Mouse (Mus musculus): ENCODE results near the gene Socs1.
"Not testable (repeated sequence)": the region's sequence is repeated elsewhere in the genome, so short reads cannot be mapped to it uniquely, and the experiment has no call there.

Gene Socs1

GRCm38 (mm10) chr16:10785371-10786231, at the start of gene Socs1:
TSS of gene Socs1 (minus strand) at chr16:10785536.
- DNase-seq (ENCODE audit: low read depth), result peak; percentile 85

GRCm38 (mm10) chr16:10834542-10834910, 49.2 kb upstream of the Socs1 start:
- DNase-seq (ENCODE audit: low read depth), result no peak

- DNase-seq (ENCODE audit: low read depth), result no peak
These were observed 43.1 kb upstream of the Socs1 start for GRCm38 (mm10) chr16:10828461-10828805.

- no peak for DNase-seq (ENCODE audit: low read depth)
These were observed 42.6 kb upstream of the Socs1 start for GRCm38 (mm10) chr16:10827766-10828460.

- DNase-seq (ENCODE audit: low read depth), result no peak
These were observed 41.9 kb upstream of the Socs1 start for GRCm38 (mm10) chr16:10827269-10827668.

GRCm38 (mm10) chr16:10825840-10826239, 40.5 kb upstream of the Socs1 start:
- no peak for DNase-seq (ENCODE audit: low read depth)

- no peak for DNase-seq (ENCODE audit: low read depth)
These were observed 39.2 kb upstream of the Socs1 start for GRCm38 (mm10) chr16:10824536-10824935.

GRCm38 (mm10) chr16:10821387-10821786, 36.1 kb upstream of the Socs1 start:
- no peak for DNase-seq (ENCODE audit: low read depth)

- DNase-seq (ENCODE audit: low read depth), result no peak
These were observed 34.6 kb upstream of the Socs1 start for GRCm38 (mm10) chr16:10819966-10820365.

GRCm38 (mm10) chr16:10818579-10819135, 33.3 kb upstream of the Socs1 start:
- DNase-seq (ENCODE audit: low read depth), result no peak

- no peak for DNase-seq (ENCODE audit: low read depth)
These were observed 29.5 kb upstream of the Socs1 start for GRCm38 (mm10) chr16:10814864-10815263.

- DNase-seq (ENCODE audit: low read depth), result no peak
These were observed 28.4 kb upstream of the Socs1 start for GRCm38 (mm10) chr16:10813726-10814125.

GRCm38 (mm10) chr16:10812865-10813371, 27.6 kb upstream of the Socs1 start, which contains the start of gene Gm11172:
TSS of gene Gm11172 (plus strand) at chr16:10812915.
- DNase-seq (ENCODE audit: low read depth), result no peak

- DNase-seq (ENCODE audit: low read depth), result no peak
These were observed 25.0 kb upstream of the Socs1 start for GRCm38 (mm10) chr16:10810376-10810775.

GRCm38 (mm10) chr16:10805789-10806527, 20.6 kb upstream of the Socs1 start, which contains the start of gene Prm1:
TSS of gene Prm1 (minus strand) at chr16:10805839.
- no peak for DNase-seq (ENCODE audit: low read depth)

GRCm38 (mm10) chr16:10802420-10802819, 17.1 kb upstream of the Socs1 start:
- not testable (repeated sequence) for DNase-seq (ENCODE audit: low read depth)

GRCm38 (mm10) chr16:10796034-10796433, 10.7 kb upstream of the Socs1 start, which contains the start of gene Prm2:
TSS of gene Prm2 (minus strand) at chr16:10796134.
- DNase-seq (ENCODE audit: low read depth), result no peak

- no peak for DNase-seq (ENCODE audit: low read depth)
These were observed 5.4 kb upstream of the Socs1 start, which contains the start of gene Prm3 for GRCm38 (mm10) chr16:10790702-10791101. TSS of gene Prm3 (minus strand) at chr16:10790914.

- DNase-seq (ENCODE audit: low read depth), result no peak
These were observed 3.5 kb upstream of the Socs1 start for GRCm38 (mm10) chr16:10788866-10789265.

- no peak for DNase-seq (ENCODE audit: low read depth)
These were observed 2.9 kb upstream of the Socs1 start, which contains the start of gene Tnp2 for GRCm38 (mm10) chr16:10788271-10788670. TSS of gene Tnp2 (minus strand) at chr16:10788660.

- DNase-seq (ENCODE audit: low read depth), result no peak
These were observed 2.3 kb upstream of the Socs1 start for GRCm38 (mm10) chr16:10787548-10788058.
